Mouse (Mus musculus) kidney, adult 2 months (tissue): Measurements from ENCODE around the gene Slc26a3.

ENCODE experiments used
- CTCF ChIP-seq: fragments of 200-500 bp; conservative IDR thresholded peaks from 2 replicates; pipeline ENCODE4 v1.5.1; 2011; ENCODE audit warnings: low read depth, mild to moderate bottlenecking, control low read depth, low read length, moderate library complexity, mixed read lengths; ENCODE audit not compliant: insufficient read depth, insufficient read length
- POLR2A ChIP-seq: fragments of 200-500 bp; IDR thresholded peaks from one replicate; pipeline ENCODE4 v1.6.1; 2011; ENCODE audit warnings: low read depth, low read length, control low read depth

DNA sequence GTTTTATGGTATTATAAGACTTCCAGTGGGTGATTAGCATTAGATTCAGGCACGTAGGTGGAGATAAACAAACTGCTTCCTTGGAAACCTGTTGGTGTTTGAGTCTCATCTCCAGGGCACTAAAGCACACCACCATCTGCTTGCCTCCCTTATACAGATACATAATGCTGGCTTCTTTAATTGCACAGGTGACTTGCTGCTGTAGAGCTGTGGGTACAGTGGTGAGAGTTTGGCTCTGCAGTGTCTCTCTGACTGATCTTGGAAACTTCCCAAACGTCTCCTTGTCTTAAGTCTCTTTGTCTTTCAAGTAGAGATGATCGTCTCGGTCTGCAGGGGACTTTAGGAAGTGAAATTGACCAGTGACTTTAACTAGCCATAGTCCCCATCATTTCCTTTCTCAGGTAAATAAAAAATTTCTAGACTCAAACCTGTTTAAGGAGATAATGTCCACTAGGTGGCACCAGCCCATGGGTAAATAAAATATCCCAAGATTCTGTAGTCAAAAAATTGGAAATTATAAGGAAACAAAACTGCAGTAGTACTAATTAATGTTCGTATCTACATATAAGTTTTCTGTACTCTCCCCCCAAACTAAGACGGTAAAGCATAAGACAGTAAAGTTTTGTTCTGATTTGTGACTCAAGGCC, 117.2 kb downstream of the Slc26a3 start:
- TF ChIP-seq CTCF (0 out of 2 replicates have a peak, but pooled peaks have one; percentile 13), POLR2A (no peak)
